Mouse (Mus musculus): Measurements from ENCODE around the gene Ttc9. TPM values are rescaled to one million over a fixed set of nuclear protein-coding genes. Genes with fewer than 3 reads are reported as not detected.

The Ttc9 gene
- polyA plus RNA-seq, 1 experiment from 2014 or later: 20.9 TPM

GRCm38 (mm10) chr12:81663116-81663515 lies 32.1 kb downstream of the Ttc9 start:
- no peaks in the 10 kb centered on the region for H3K9me3 ChIP-seq (replicated peaks)
- H3K36me3 ChIP-seq: peaks cover 43% of the 10 kb centered on the region
- no peak for ATAC-seq (ENCODE audit: low FRiP score)
- WGBS: 89% methylated on average over 9 of the region's 9 CpGs
- H3K9ac ChIP-seq (replicated peaks): no peak overlapping the region
- H3K27ac ChIP-seq (replicated peaks): no peak overlapping the region
- H3K4me1 ChIP-seq: no peaks in the 10 kb centered on the region
- H3K27me3 ChIP-seq (replicated peaks): no peaks in the 10 kb centered on the region
- no peak overlapping the region for H3K4me3 ChIP-seq (replicated peaks)
- H3K4me2 ChIP-seq: no peak overlapping the region

- no peaks in the 10 kb centered on the region for H3K27me3 ChIP-seq (replicated peaks)
- H3K27ac ChIP-seq (replicated peaks): no peak overlapping the region
- ATAC-seq (ENCODE audit: low FRiP score): no peak
- H3K9me3 ChIP-seq (replicated peaks): no peaks in the 10 kb centered on the region
- WGBS: 87% methylated on average over 5 of the region's 5 CpGs
- no peak overlapping the region for H3K9ac ChIP-seq (replicated peaks)
- no peak overlapping the region for H3K4me2 ChIP-seq
- no peaks in the 10 kb centered on the region for H3K4me1 ChIP-seq
- H3K36me3 ChIP-seq: peaks cover 43% of the 10 kb centered on the region
- no peak overlapping the region for H3K4me3 ChIP-seq (replicated peaks)
Measured at GRCm38 (mm10) chr12:81663906-81664305, 32.9 kb downstream of the Ttc9 start.

- no peaks in the 10 kb centered on the region for H3K9me3 ChIP-seq (replicated peaks)
- no peak for ATAC-seq (ENCODE audit: low FRiP score)
- no peak overlapping the region for H3K9ac ChIP-seq (replicated peaks)
- H3K4me1 ChIP-seq: no peaks in the 10 kb centered on the region
- no peaks in the 10 kb centered on the region for H3K27me3 ChIP-seq (replicated peaks)
- no peak overlapping the region for H3K4me2 ChIP-seq
- no peak overlapping the region for H3K4me3 ChIP-seq (replicated peaks)
- H3K27ac ChIP-seq (replicated peaks): no peak overlapping the region
- peaks cover 23% of the 10 kb centered on the region; the same call in 1 of the 2 replicates for H3K36me3 ChIP-seq
- WGBS: 91% methylated on average over 9 of the region's 9 CpGs
Measured at GRCm38 (mm10) chr12:81668406-81668805, 37.4 kb downstream of the Ttc9 start.

GRCm38 (mm10) chr12:81675557-81675956 lies 44.5 kb downstream of the Ttc9 start:
- H3K4me3 ChIP-seq (replicated peaks): no peak overlapping the region
- H3K27ac ChIP-seq (replicated peaks): no peak overlapping the region
- no peaks in the 10 kb centered on the region for H3K27me3 ChIP-seq (replicated peaks)
- H3K9me3 ChIP-seq (replicated peaks): no peaks in the 10 kb centered on the region
- H3K36me3 ChIP-seq: no peaks in the 10 kb centered on the region
- WGBS: 77% methylated on average over 2 of the region's 2 CpGs
- H3K4me2 ChIP-seq: no peak overlapping the region
- no peak overlapping the region for H3K9ac ChIP-seq (replicated peaks)
- ATAC-seq (ENCODE audit: low FRiP score): no peak
- H3K4me1 ChIP-seq: no peaks in the 10 kb centered on the region

DNA sequence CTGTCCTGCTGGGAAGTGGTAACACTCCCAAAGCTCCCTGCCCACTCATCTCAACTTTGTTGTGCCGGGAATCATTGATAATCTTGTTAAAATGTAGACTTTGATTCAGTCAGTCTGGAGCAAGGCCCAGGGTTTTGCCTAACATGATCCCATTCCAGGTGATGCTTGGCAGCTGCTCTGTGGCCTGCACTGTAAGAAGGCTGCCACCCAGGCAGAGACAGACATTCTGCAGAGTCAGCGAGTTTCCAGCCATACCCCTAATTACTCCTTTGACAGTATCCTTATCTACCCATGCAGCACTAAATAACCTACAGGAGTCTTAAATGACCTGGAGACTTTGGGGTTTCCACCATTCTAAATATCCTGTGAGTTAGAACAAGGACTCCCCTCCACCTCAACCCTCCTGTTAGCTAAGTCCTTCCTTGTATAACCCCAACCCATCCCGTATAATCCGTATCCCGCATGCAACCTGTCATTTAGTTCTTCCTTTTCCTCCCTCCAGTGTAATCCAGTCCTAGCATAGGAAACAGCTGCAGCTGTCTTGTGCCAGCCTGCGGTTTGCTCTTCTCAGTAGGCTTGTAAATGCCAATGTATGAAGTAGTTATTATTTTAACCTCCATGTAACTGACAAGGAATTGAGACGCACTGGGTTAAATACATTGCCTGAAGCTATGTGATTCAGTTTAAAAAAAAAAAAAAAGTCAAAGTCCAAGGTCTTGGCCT lies 48.9 kb downstream of the Ttc9 start:
- no peak overlapping the region for H3K27ac ChIP-seq (replicated peaks)
- 83% methylated on average over 7 of the region's 7 CpGs for WGBS
- H3K4me2 ChIP-seq: no peak overlapping the region
- no peaks in the 10 kb centered on the region for H3K4me1 ChIP-seq
- ATAC-seq (ENCODE audit: low FRiP score): no peak
- H3K4me3 ChIP-seq (replicated peaks): no peak overlapping the region
- H3K9me3 ChIP-seq (replicated peaks): no peaks in the 10 kb centered on the region
- no peak overlapping the region for H3K9ac ChIP-seq (replicated peaks)
- no peaks in the 10 kb centered on the region for H3K36me3 ChIP-seq
- H3K27me3 ChIP-seq (replicated peaks): no peaks in the 10 kb centered on the region

DNA sequence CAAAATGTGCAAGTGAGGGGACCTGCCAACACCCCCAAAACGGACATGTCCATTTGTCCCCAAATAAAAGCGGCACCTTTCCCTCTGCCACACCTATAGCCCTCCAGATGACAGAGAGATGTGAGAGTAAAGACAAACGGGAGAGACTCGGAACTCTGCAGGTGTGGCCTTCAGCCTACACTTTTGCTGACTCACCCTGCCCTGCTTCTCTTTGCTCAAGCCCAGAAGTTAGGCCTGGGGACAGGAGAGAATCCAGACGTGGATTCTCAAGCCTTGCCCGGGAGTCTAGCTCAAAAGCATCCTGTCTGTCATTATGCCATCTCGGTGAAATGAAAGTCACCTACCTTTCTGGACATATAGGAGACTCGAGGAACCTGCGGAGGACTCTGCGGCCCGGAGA lies 52.3 kb downstream of the Ttc9 start:
- Histone ChIP-seq H3K9me3 (replicated peaks) (no peaks in the 10 kb centered on the region), H3K27me3 (replicated peaks) (no peaks in the 10 kb centered on the region), H3K4me3 (replicated peaks) (no peak overlapping the region), H3K36me3 (no peaks in the 10 kb centered on the region), H3K4me2 (no peak overlapping the region), H3K4me1 (peaks cover 15% of the 10 kb centered on the region), H3K27ac (replicated peaks) (no peak overlapping the region), H3K9ac (replicated peaks) (no peak overlapping the region)
- 81% methylated on average over 11 of the region's 11 CpGs for WGBS
- ATAC-seq (ENCODE audit: low FRiP score): no peak

DNA sequence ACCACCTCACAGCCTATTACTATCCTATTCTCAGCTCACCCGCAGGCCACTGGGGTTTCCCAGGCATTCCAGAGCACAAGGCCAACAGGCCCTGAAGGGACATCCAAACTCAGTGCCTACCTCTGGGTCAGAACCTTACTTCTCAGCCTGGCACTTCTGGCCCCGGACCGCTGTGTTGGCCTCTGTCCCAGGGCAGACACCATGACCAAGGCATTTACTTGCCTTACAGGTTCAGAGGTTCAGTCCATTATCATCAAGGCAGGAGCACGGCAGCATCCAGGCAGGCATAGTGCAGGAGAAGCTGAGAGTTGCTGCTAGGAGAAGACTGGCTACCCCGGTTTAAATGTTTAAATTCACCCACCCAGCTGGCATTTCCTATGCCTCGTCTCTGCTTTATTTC lies 53.0 kb downstream of the Ttc9 start:
- no peak overlapping the region for H3K4me3 ChIP-seq (replicated peaks)
- no peak overlapping the region for H3K4me2 ChIP-seq
- no peaks in the 10 kb centered on the region for H3K9me3 ChIP-seq (replicated peaks)
- H3K27me3 ChIP-seq (replicated peaks): no peaks in the 10 kb centered on the region
- H3K27ac ChIP-seq (replicated peaks): no peak overlapping the region
- 85% methylated on average over 6 of the region's 6 CpGs for WGBS
- H3K4me1 ChIP-seq: peaks cover 15% of the 10 kb centered on the region
- no peak for ATAC-seq (ENCODE audit: low FRiP score)
- no peaks in the 10 kb centered on the region for H3K36me3 ChIP-seq
- no peak overlapping the region for H3K9ac ChIP-seq (replicated peaks)

- H3K9ac ChIP-seq (replicated peaks): no peak overlapping the region
- no peaks in the 10 kb centered on the region for H3K9me3 ChIP-seq (replicated peaks)
- H3K36me3 ChIP-seq: no peaks in the 10 kb centered on the region
- H3K4me3 ChIP-seq (replicated peaks): no peak overlapping the region
- no peak overlapping the region; the same call in 1 of the 2 replicates for H3K4me2 ChIP-seq
- H3K27ac ChIP-seq (replicated peaks): no peak overlapping the region; the same call in 1 of the 2 replicates
- peaks cover 15% of the 10 kb centered on the region for H3K4me1 ChIP-seq
- 36% methylated on average over 3 of the region's 3 CpGs for WGBS
- no peaks in the 10 kb centered on the region for H3K27me3 ChIP-seq (replicated peaks)
- peak; percentile 72 for ATAC-seq (ENCODE audit: low FRiP score)
Measured at GRCm38 (mm10) chr12:81685981-81686380, 54.9 kb downstream of the Ttc9 start.

DNA sequence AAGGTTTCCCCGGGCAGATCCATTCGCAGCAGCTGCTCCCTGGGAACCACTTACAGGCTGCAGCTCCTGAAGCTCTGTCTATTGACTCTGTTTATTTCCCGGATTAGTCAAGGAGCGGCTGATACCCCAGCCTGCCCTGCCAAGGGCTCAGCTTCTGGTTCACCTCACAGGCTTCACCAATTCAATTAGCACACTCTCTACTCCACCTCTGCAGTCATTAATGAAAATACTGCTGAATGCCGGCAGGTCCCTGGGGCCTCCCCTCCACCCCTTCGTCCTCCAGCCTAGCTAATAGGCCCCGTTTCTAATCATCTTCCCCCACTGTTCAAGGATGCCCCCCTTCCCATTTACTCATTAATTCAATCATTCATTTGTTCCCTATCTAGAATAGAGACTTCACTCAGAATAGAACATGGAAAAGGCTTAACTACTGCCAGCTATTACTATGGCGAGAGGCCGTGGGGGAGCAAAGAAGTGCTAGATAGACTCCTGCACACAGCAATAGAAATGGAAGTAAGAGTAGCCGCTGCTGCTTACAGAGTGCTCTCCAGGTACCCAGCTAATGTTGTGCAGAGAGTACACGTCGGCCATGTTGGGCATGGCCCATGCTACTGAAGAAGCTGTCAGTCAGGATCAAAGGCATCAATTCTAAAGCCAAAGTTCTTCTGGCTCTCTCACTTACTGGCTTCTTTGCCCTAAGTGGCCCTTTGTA lies 55.5 kb downstream of the Ttc9 start:
- H3K36me3 ChIP-seq: no peaks in the 10 kb centered on the region
- ATAC-seq (ENCODE audit: low FRiP score): peak; percentile 66
- no peak overlapping the region for H3K9ac ChIP-seq (replicated peaks)
- no peaks in the 10 kb centered on the region for H3K27me3 ChIP-seq (replicated peaks)
- H3K27ac ChIP-seq (replicated peaks): no peak overlapping the region; the same call in 1 of the 2 replicates
- peaks cover 15% of the 10 kb centered on the region for H3K4me1 ChIP-seq
- 32% methylated on average over 12 of the region's 12 CpGs for WGBS
- H3K4me2 ChIP-seq: no peak overlapping the region; the same call in 1 of the 2 replicates
- no peaks in the 10 kb centered on the region for H3K9me3 ChIP-seq (replicated peaks)
- no peak overlapping the region for H3K4me3 ChIP-seq (replicated peaks)

DNA sequence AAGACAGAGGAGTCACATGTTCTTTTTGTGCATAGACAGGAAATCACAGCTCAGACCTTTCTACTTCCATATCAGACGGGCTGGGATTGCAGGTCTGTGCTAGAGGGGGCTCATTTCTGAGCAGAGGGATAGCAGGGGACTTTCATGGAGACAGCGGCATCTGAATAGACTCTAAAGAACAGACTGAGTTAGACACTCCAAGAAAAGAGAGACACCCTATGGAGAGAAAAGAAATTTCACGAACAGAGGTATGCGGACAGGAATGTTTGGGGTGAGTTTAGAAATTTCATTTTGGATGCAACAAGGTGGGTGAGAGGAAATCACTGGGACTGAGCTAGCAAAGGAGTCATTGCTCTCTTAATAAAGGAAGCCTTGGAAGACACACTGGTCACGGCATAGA lies 56.8 kb downstream of the Ttc9 start:
- Histone ChIP-seq H3K4me2 (no peak overlapping the region), H3K27ac (replicated peaks) (no peak overlapping the region), H3K36me3 (no peaks in the 10 kb centered on the region), H3K4me1 (peaks cover 15% of the 10 kb centered on the region), H3K9me3 (replicated peaks) (no peaks in the 10 kb centered on the region), H3K27me3 (replicated peaks) (no peaks in the 10 kb centered on the region), H3K4me3 (replicated peaks) (no peak overlapping the region), H3K9ac (replicated peaks) (no peak overlapping the region)
- no peak for ATAC-seq (ENCODE audit: low FRiP score)
- WGBS: 88% methylated on average over 5 of the region's 5 CpGs

DNA sequence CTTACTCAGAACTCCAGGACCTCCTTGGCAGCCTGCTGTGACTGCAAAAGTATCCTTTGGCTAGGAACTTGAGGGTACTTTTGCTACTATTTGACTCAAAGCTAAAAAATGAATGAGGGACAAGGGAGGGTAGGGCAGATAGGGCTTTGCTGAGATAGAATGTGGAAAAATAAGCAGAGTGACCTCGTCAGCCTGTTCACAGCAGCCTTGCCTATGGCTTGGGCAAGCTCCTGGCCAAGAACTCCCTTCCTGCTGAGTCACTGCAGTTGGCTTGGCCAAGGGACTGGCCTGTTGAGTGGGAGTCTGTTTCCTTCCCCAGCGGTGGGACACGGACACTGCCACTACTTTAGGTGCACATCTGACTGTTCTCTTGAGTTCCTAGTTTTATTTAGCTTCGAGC lies 57.5 kb downstream of the Ttc9 start:
- no peak for ATAC-seq (ENCODE audit: low FRiP score)

GRCm38 (mm10) chr12:81689505-81690056 lies 58.5 kb downstream of the Ttc9 start:
- WGBS: 56% methylated on average over 4 of the region's 4 CpGs

More for the DNA sequence above, 57.5 kb downstream of the Ttc9 start:
- 90% methylated on average over 4 of the region's 4 CpGs for WGBS
- H3K27me3 ChIP-seq (replicated peaks): no peaks in the 10 kb centered on the region
- peaks cover 15% of the 10 kb centered on the region for H3K4me1 ChIP-seq
- H3K36me3 ChIP-seq: no peaks in the 10 kb centered on the region
- H3K27ac ChIP-seq (replicated peaks): no peak overlapping the region
- H3K4me3 ChIP-seq (replicated peaks): no peak overlapping the region
- H3K9me3 ChIP-seq (replicated peaks): no peaks in the 10 kb centered on the region
- H3K9ac ChIP-seq (replicated peaks): no peak overlapping the region
- H3K4me2 ChIP-seq: no peak overlapping the region

More at GRCm38 (mm10) chr12:81689505-81690056, 58.5 kb downstream of the Ttc9 start:
- H3K4me3 ChIP-seq (replicated peaks): no peak overlapping the region
- H3K4me1 ChIP-seq: peaks cover 15% of the 10 kb centered on the region
- H3K9ac ChIP-seq (replicated peaks): no peak overlapping the region
- no peak overlapping the region for H3K27ac ChIP-seq (replicated peaks)
- no peaks in the 10 kb centered on the region for H3K27me3 ChIP-seq (replicated peaks)
- H3K9me3 ChIP-seq (replicated peaks): no peaks in the 10 kb centered on the region
- ATAC-seq (ENCODE audit: low FRiP score): no peak
- no peak overlapping the region for H3K4me2 ChIP-seq
- no peaks in the 10 kb centered on the region for H3K36me3 ChIP-seq

Measured in neural tube, embryonic 15.5 days (tissue).